Mouse (Mus musculus) kidney, embryonic 15.5 days (tissue): Measurements from ENCODE around the gene Mylip. TPM values are rescaled to one million over a fixed set of nuclear protein-coding genes. Genes with fewer than 3 reads are reported as not detected.
A peak's percentile ranks its signal among the peaks of the same experiment; 100 is the strongest.

Experiments
- ATAC-seq: fragments of 200-750 bp; cut with Nextera tagmentation; replicated peaks from 2 replicates; pipeline ENCODE4 v1.8.0; 2017; ENCODE audit warnings: moderate TSS enrichment; ENCODE audit not compliant: low FRiP score
- H3K27ac ChIP-seq: fragments of 300-500 bp; sonication (generic); 2 replicates; pipeline ENCODE4 v1.5.1; 2015; ENCODE audit warnings: mild to moderate bottlenecking, inconsistent platforms
- H3K27me3 ChIP-seq: fragments of 300-500 bp; sonication (generic); 2 replicates; pipeline ENCODE4 v1.6.1; 2015; ENCODE audit warnings: inconsistent platforms
- H3K36me3 ChIP-seq: fragments of 300-500 bp; sonication (generic); 2 replicates; pipeline ENCODE4 v1.6.1; 2015; ENCODE audit warnings: inconsistent platforms
- H3K4me1 ChIP-seq: fragments of 300-500 bp; sonication (generic); 2 replicates; pipeline ENCODE4 v1.6.1; 2015; ENCODE audit warnings: inconsistent platforms
- H3K4me2 ChIP-seq: fragments of 300-500 bp; sonication (generic); 2 replicates; pipeline ENCODE4 v1.6.1; 2015; ENCODE audit warnings: moderate library complexity, mild to moderate bottlenecking, inconsistent platforms
- H3K4me3 ChIP-seq: fragments of 300-500 bp; sonication (generic); replicated peaks from 2 replicates; pipeline ENCODE4 v1.5.1; 2015; ENCODE audit warnings: mild to moderate bottlenecking, inconsistent platforms
- H3K9ac ChIP-seq: fragments of 300-500 bp; sonication (generic); 2 replicates; pipeline ENCODE4 v1.6.1; 2015; ENCODE audit warnings: mild to moderate bottlenecking, inconsistent platforms
- H3K9me3 ChIP-seq: fragments of 300-500 bp; sonication (generic); replicated peaks from 2 replicates; pipeline ENCODE4 v1.6.1; 2016; ENCODE audit warnings: inconsistent platforms
- WGBS: fragments of 180-500 bp; shearing (Covaris S2); methylation state at CpG from one replicate; pipeline ENCODE4 v1.1.7; 2015; ENCODE audit warnings: mixed read lengths; 5-methylcytosine and 5-hydroxymethylcytosine counted together
- polyA plus RNA-seq: library from polyadenylated mRNA; unstranded; fragments of >200 nt; fragmentation: Nextera tagmentation; extraction: Ambion mirVana; gene quantifications from 2 replicates; pipeline ENCODE4 v1.2.1, GENCODE M21; 2015

The Mylip gene
- 13.1 and 14.8 TPM in 2 replicates for polyA plus RNA-seq

DNA sequence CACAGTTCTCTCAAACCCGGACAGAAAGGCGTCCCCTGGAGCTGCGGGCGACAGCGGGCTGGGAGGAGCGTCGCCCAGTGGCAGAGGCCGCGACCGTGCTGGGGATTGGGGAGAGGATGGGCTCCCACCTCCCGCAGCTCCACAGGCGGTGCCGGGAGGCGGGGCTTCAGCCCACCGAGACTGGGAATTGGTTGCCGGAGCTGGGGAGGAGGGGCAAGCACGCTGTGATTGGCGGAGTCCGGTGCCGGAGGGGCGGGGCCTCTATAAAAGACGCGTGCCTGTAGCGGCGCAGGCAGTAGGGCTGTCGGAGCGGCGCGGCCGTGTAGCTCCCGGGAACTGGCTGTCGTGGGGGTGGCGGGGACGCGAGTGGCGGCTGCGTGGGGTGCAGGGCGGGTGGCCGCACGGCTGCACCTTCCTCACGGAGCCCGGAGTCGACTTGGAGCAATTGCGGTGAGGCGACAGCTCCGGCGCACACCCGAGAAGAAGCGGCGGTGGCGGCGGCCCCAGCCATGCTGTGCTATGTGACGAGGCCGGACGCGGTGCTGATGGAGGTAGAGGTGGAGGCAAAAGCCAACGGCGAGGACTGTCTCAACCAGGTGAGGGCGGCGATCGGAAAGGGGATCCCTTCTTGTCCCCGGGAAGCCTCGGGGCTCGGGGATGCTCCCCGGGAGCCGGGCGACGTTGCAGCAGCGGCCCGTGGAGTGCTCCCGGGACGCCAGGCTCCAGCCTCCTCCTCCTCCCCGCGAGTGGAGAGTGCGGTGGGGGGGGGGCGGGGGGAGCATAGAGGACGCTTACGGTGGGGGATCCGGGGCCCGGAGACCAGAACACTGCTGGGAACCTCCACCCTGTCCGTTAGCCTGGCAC, at the start of gene Mylip:
TSS of gene Mylip (plus strand) at position 295 of the 864 bp plus-strand sequence.
- peaks cover 50% of the 10 kb centered on the region for H3K4me1 ChIP-seq
- no peaks in the 10 kb centered on the region for H3K27me3 ChIP-seq
- WGBS, result under 1% methylated on average over 70 of the region's 81 CpGs

DNA sequence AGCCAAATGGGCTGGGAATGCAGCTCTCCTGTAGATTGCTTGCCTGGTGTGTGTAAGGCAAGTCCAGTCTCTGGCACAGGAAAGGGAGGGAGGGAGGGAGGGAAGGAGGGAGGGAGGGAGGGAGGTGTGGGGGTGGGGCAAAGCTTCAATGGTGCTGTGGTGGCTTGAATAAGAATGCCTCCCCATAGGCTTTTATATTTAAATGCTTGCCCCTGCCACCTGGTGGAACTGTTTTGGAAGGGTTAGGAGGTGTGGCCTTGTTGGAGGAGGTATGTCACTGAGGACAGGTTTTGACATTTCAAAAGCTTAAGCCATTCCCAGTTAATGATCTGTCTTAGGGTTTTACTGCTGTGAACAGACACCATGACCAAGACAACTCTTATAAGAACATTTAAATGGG, 47.6 kb upstream of the Mylip start:
- H3K4me1 ChIP-seq, result 0 out of 2 replicates have a peak, but pooled peaks cover 7% of the 10 kb centered on the region
- H3K36me3 ChIP-seq, result no peaks in the 10 kb centered on the region
- no peaks in the 10 kb centered on the region for H3K27me3 ChIP-seq
- no peak for ATAC-seq
- no peak overlapping the region for H3K4me3 ChIP-seq
- no peak overlapping the region for H3K27ac ChIP-seq
- H3K4me2 ChIP-seq, result no peak overlapping the region
- H3K9ac ChIP-seq, result no peak overlapping the region
- no peaks in the 10 kb centered on the region for H3K9me3 ChIP-seq

More for the DNA sequence above, at the start of gene Mylip:
- H3K9me3 ChIP-seq, result no peaks in the 10 kb centered on the region
- H3K4me2 ChIP-seq, result peak within 1 kb of the TSS; percentile 94
- H3K4me3 ChIP-seq, result peak within 1 kb of the TSS; percentile 86
- H3K36me3 ChIP-seq, result no peaks in the 10 kb centered on the region; the same call in 1 of the 2 replicates
- peak; percentile 96 for ATAC-seq
- peak within 1 kb of the TSS; percentile 91 for H3K27ac ChIP-seq
- H3K9ac ChIP-seq, result peak within 1 kb of the TSS; percentile 77

DNA sequence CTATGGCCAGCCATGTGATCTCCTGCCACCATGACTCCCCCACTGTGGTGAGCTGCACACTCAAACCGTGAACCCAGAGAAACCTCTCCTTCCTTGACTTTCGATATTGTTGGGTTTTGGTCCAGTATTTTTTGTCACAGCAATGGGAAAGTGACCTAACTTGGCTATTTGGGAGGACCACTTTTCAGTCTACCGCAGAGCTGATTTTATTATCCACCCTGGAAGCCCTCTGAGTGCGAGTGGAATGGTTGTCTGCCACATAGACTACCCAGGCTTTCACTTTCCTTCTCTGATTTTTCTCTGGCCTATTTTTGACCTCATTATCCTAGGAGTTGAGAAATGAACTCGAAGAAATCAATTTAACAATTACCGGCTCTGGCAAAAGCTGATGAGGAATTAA, 46.0 kb upstream of the Mylip start:
- Histone ChIP-seq H3K4me2 (no peak overlapping the region), H3K4me1 (0 out of 2 replicates have a peak, but pooled peaks cover 7% of the 10 kb centered on the region), H3K36me3 (no peaks in the 10 kb centered on the region), H3K9ac (no peak overlapping the region), H3K9me3 (no peaks in the 10 kb centered on the region), H3K27ac (no peak overlapping the region), H3K4me3 (no peak overlapping the region), H3K27me3 (no peaks in the 10 kb centered on the region)
- no peak for ATAC-seq
- WGBS, result 86% methylated on average over 6 of the region's 6 CpGs

DNA sequence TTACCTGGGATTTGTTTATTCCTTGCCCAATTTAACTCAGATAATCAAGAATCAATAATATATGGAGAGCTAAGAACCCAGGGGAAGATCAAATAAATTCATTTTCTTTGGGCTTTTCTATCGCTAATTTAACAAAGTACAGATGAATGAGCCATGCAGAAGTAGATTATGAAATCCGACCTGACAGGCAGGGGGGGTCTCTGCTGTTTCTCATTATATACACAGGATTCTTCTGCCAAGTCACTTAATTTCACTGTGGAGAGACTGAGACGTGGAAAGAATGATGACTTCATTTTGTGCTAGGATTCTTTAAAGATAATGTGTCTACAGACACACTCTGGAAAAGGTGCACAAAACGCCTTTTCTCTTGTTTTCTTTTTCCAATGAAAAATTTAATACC, 45.6 kb upstream of the Mylip start:
- Histone ChIP-seq H3K27ac (no peak overlapping the region), H3K4me1 (0 out of 2 replicates have a peak, but pooled peaks cover 7% of the 10 kb centered on the region), H3K4me3 (no peak overlapping the region), H3K36me3 (no peaks in the 10 kb centered on the region), H3K9me3 (no peaks in the 10 kb centered on the region), H3K27me3 (no peaks in the 10 kb centered on the region), H3K9ac (no peak overlapping the region), H3K4me2 (no peak overlapping the region)
- WGBS, result 80% methylated on average over 4 of the region's 4 CpGs
- no peak for ATAC-seq

DNA sequence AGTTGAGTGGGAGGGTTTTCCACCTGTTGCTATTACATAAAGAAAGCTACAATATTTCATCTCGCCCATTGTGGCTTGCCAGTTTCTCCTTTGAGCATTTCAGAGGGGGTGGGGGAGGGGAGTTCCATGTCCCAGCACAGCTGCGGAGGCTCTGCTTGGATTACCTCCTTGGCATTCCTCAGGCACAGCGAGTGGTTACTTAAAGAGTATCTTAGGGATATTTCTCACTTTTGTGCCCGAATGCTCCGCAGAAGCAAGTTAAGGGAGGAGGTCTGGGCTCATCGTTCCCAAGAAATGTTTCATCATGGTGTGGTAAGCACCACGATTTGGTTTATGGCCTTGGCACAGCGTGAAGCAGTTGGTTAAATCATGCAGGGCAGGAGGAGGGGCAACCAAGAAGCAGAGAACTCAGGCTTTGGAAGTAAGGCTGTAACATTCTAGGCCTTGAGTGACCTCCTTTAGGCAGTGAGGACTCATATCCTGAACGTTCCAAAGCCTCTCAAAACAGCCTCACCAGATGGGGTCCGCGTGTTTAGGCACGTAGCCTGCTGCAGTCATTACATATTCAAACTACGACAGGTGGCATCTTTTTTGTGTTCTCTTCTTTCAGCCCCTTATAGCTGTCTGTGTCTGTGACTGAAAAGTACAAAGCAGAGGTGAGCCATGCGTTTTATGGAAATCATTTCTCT, 43.9 kb upstream of the Mylip start:
- Histone ChIP-seq H3K4me3 (no peak overlapping the region), H3K27me3 (no peaks in the 10 kb centered on the region), H3K27ac (no peak overlapping the region), H3K4me1 (0 out of 2 replicates have a peak, but pooled peaks cover 7% of the 10 kb centered on the region), H3K9me3 (no peaks in the 10 kb centered on the region), H3K36me3 (no peaks in the 10 kb centered on the region), H3K9ac (no peak overlapping the region), H3K4me2 (peak overlapping the region; percentile 42)
- 17% methylated on average over 14 of the region's 14 CpGs for WGBS
- no peak for ATAC-seq

DNA sequence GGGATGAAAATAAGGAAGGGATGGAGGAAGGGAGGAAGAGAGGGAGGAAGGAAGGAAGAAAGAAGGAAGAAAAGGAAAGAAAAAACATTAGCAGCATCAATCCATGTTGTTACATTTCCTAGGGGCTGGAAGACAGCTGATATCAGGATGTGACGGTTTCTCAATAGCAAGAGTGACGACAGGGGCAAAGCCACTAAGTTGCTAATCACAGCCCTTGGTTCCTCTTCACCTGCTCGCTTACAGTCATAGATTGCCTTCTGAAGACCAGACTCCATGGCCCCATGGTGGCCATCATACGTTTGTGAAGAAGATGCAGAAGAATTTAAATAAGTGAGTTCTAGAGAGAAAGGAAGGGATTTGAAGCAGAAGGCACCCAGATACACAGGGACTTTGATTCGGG, 38.1 kb upstream of the Mylip start:
- H3K9ac ChIP-seq, result no peak overlapping the region
- WGBS, result 76% methylated on average over 5 of the region's 5 CpGs
- no peak overlapping the region for H3K27ac ChIP-seq
- no peaks in the 10 kb centered on the region for H3K27me3 ChIP-seq
- no peaks in the 10 kb centered on the region for H3K9me3 ChIP-seq
- H3K4me1 ChIP-seq, result no peaks in the 10 kb centered on the region
- ATAC-seq, result no peak
- H3K4me2 ChIP-seq, result no peak overlapping the region
- no peak overlapping the region for H3K4me3 ChIP-seq
- H3K36me3 ChIP-seq, result no peaks in the 10 kb centered on the region

DNA sequence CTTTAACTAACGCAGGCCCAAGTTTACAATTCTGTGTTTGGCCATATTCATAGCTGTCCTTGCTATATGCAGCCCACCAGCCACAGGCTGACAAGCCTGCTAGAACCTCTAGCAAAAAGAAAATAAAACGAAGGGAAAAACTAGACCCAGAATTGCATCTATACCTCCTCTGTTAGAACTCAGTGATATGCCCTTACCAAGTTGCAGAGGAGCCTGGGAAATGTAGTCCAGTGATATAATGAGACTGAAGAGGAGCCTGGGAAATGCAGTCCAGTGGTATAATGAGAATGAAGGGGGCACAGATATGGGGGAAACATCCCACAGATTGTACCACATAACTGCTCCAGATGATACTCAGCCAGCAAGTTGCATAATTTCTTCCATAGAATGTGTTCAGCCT, 34.7 kb upstream of the Mylip start:
- H3K4me3 ChIP-seq, result no peak overlapping the region
- no peaks in the 10 kb centered on the region for H3K9me3 ChIP-seq
- H3K36me3 ChIP-seq, result no peaks in the 10 kb centered on the region
- no peak overlapping the region for H3K4me2 ChIP-seq
- no peak for ATAC-seq
- 80% methylated on average over 2 of the region's 2 CpGs for WGBS
- H3K4me1 ChIP-seq, result no peaks in the 10 kb centered on the region
- no peak overlapping the region for H3K27ac ChIP-seq
- H3K27me3 ChIP-seq, result no peaks in the 10 kb centered on the region
- H3K9ac ChIP-seq, result no peak overlapping the region

DNA sequence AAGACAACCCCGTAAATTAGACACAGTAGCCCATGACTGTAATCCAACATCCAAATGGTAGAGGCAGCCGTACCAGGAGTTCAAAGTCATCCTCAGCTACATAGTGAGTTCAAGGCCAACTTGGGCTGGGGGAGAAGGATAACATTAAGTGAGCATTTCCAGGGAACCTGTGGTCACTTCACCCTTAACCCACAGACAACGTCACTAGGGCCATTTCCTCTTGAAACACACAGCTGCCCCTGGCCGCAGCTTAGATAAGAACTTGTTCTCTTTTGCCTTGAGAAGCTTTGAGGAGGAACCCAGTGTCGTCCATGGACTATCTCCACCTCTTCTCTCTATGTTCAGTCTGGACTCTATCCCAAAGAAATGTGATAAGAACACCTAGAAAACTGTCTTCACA, 31.3 kb upstream of the Mylip start:
- Histone ChIP-seq H3K9ac (no peak overlapping the region), H3K36me3 (no peaks in the 10 kb centered on the region), H3K27ac (no peak overlapping the region), H3K4me2 (no peak overlapping the region), H3K4me1 (no peaks in the 10 kb centered on the region), H3K4me3 (no peak overlapping the region), H3K9me3 (no peaks in the 10 kb centered on the region), H3K27me3 (no peaks in the 10 kb centered on the region)
- ATAC-seq, result no peak
- 79% methylated on average over 5 of the region's 5 CpGs for WGBS

DNA sequence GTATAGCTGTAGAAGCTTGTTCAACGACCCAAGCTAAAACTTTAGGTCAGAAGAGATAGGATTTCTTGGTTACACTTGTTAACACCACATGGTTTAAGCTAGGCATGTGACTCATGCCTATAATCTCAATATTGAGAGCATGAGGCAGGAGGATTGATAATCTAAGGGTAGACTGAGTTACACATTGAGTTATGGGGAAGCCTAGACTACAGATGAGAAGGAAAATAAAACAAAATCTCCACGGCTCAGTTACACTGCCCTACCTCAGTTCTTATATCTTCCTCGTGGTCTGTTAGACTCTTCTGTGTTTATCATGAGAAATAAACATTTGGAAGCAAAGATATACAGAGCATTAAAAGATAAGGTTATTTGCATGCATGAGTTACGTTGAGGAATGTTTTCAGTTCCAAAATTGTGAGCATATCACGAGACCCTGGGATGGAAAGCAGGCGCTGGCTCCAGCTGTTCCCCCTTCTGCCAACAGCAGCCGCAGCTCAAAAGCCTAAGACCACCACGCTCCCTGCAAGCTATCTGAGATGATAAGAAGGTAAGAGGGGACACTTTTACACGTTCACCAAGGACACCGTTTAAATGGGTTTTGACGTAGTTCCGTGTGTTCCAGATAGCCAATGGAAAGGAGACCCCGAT, 30.7 kb upstream of the Mylip start:
- Histone ChIP-seq H3K27me3 (no peaks in the 10 kb centered on the region), H3K4me1 (no peaks in the 10 kb centered on the region), H3K9me3 (no peaks in the 10 kb centered on the region), H3K4me2 (no peak overlapping the region), H3K27ac (no peak overlapping the region), H3K9ac (no peak overlapping the region), H3K4me3 (no peak overlapping the region), H3K36me3 (no peaks in the 10 kb centered on the region)
- WGBS, result 77% methylated on average over 13 of the region's 13 CpGs
- ATAC-seq, result no peak

DNA sequence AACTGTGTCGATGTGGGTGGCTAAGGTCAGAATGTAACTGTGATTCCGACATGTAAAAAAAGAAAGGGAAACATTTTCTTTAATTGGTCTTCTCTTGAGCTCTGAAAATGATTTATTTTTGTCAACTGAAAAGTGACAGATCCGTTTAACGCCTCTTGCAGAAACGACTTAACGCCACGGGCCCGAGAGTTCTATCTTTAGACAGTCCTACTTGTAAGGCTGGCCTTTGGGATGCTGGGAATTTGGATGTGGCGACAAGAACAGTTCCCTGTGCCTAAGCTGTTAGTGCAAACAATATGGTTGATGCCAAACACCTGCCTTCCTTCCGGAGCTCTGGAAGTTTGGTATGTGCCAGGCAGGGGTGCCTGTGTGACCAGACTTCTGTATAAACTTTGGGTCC, 23.8 kb upstream of the Mylip start:
- H3K9me3 ChIP-seq, result no peaks in the 10 kb centered on the region
- no peak for ATAC-seq
- no peak overlapping the region for H3K9ac ChIP-seq
- no peak overlapping the region for H3K4me3 ChIP-seq
- H3K27ac ChIP-seq, result no peak overlapping the region
- H3K4me2 ChIP-seq, result no peak overlapping the region
- H3K36me3 ChIP-seq, result no peaks in the 10 kb centered on the region
- WGBS, result 71% methylated on average over 10 of the region's 10 CpGs
- no peaks in the 10 kb centered on the region for H3K4me1 ChIP-seq
- H3K27me3 ChIP-seq, result no peaks in the 10 kb centered on the region

DNA sequence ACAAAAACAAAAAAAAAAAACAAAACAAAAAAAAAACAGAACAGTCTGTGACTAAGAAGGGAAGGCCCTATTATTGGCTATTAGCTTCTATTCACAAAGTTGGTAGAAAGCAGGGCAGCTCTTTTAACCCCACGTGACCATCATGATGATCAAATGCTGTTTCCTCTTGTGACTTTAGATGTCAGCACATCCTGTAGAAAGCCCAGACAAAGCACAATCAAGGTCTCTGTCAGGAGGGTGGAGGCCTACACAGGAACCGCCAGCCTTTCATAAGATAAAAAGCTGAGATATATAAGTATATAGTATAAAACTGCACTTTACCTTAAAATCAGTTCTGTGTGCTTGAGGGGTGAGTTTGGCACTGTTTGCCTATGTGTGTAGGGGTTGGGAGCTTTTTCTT, 17.9 kb upstream of the Mylip start:
- no peak for ATAC-seq
- no peak overlapping the region for H3K27ac ChIP-seq
- H3K9ac ChIP-seq, result no peak overlapping the region
- WGBS, result 74% methylated on average over 2 of the region's 2 CpGs
- H3K4me1 ChIP-seq, result no peaks in the 10 kb centered on the region
- no peak overlapping the region for H3K4me2 ChIP-seq
- H3K27me3 ChIP-seq, result no peaks in the 10 kb centered on the region
- no peaks in the 10 kb centered on the region for H3K36me3 ChIP-seq
- H3K9me3 ChIP-seq, result no peaks in the 10 kb centered on the region
- no peak overlapping the region for H3K4me3 ChIP-seq

DNA sequence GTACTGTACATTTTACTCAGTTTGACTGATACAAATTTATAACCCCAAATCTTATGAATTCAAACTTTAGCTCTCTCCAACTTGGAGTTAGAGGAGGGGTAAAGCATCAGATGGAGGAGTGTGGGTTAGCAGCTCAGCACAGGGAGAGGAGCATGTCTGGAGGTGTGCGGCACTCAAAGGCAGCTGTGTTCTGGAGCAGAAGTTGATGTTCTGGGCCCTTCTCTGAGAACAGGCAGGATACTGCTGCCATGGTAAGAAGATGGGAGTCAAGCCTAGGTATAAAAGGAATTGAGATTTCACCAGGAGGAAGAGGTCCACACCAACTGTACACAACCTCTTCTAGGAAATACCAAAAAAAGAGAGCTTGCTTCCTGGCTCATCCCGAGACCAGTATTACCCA, 17.1 kb upstream of the Mylip start:
- WGBS, result 91% methylated on average over 2 of the region's 2 CpGs

More for the DNA sequence above, 17.1 kb upstream of the Mylip start:
- no peaks in the 10 kb centered on the region for H3K9me3 ChIP-seq
- H3K4me3 ChIP-seq, result no peak overlapping the region
- H3K4me1 ChIP-seq, result no peaks in the 10 kb centered on the region
- no peak overlapping the region for H3K4me2 ChIP-seq
- no peak overlapping the region for H3K27ac ChIP-seq
- no peaks in the 10 kb centered on the region for H3K36me3 ChIP-seq
- no peaks in the 10 kb centered on the region for H3K27me3 ChIP-seq
- no peak for ATAC-seq
- H3K9ac ChIP-seq, result no peak overlapping the region
